Mouse (Mus musculus) liver, embryonic 14.5 days (tissue): Measurements from ENCODE around the gene Ipcef1. TPM values are rescaled to one million over a fixed set of nuclear protein-coding genes. Genes with fewer than 3 reads are reported as not detected.

Experiments used
- ATAC-seq: fragments of 200-750 bp; cut with Nextera tagmentation; 2 replicates; pipeline ENCODE4 v1.8.0; 2017; ENCODE audit warnings: moderate number of reproducible peaks, mild to moderate bottlenecking, moderate library complexity; ENCODE audit not compliant: insufficient read depth
- DNase-seq, 3 experiments: peaks; one replicate each; pipeline ENCODE4 v3.0.0-alpha.2; 2012 to 2013; ENCODE audit warnings: low read depth in 3 of 3, low spot score in 3 of 3
- H3K27ac ChIP-seq: fragments of 300-500 bp; sonication (generic); 2 replicates; pipeline ENCODE4 v1.5.1; 2014; ENCODE audit warnings: moderate library complexity, mild to moderate bottlenecking, control low read depth, inconsistent platforms
- H3K27me3 ChIP-seq: fragments of 300-500 bp; sonication (generic); 2 replicates; pipeline ENCODE4 v1.6.1; 2014; ENCODE audit warnings: mild to moderate bottlenecking, low read length, moderate library complexity; ENCODE audit not compliant: control insufficient read depth, insufficient read depth
- H3K36me3 ChIP-seq: fragments of 300-500 bp; sonication (generic); replicated peaks from 2 replicates; pipeline ENCODE4 v1.6.1; 2014; ENCODE audit warnings: low read depth; ENCODE audit not compliant: control insufficient read depth, insufficient read depth
- H3K4me1 ChIP-seq, 2 experiments: fragments of 200-500 bp in 1 of 2; fragments of 300-500 bp in 1 of 2; sonication (generic) in 1 of 2; replicated peaks; 2 replicates each; pipeline ENCODE4 v1.6.1; 2012 to 2014; ENCODE audit warnings: antibody characterized with exemption in 1 of 2, inconsistent platforms in 1 of 2, low read length in 1 of 2; ENCODE audit not compliant: control insufficient read depth in 2 of 2, insufficient read depth in 2 of 2
- H3K4me2 ChIP-seq: fragments of 300-500 bp; sonication (generic); 2 replicates; pipeline ENCODE4 v1.6.1; 2014; ENCODE audit warnings: low read depth, mild to moderate bottlenecking, control low read depth, moderate library complexity
- H3K4me3 ChIP-seq, 2 experiments: fragments of 200-500 bp in 1 of 2; fragments of 300-500 bp in 1 of 2; sonication (generic) in 1 of 2; 2 replicates each; pipeline ENCODE4 v1.5.1; 2012 to 2014; ENCODE audit warnings: low read depth in 2 of 2, low read length in 2 of 2, mild to moderate bottlenecking in 2 of 2, control low read depth in 1 of 2, inconsistent platforms in 1 of 2, moderate library complexity in 1 of 2; ENCODE audit not compliant: insufficient read depth in 1 of 2
- H3K9ac ChIP-seq: fragments of 300-500 bp; sonication (generic); replicated peaks from 2 replicates; pipeline ENCODE4 v1.6.1; 2014; ENCODE audit warnings: mild to moderate bottlenecking, control low read depth, moderate library complexity
- H3K9me3 ChIP-seq: fragments of 300-500 bp; sonication (generic); 2 replicates; pipeline ENCODE4 v1.6.1; 2016; ENCODE audit warnings: low read length, mixed read lengths; ENCODE audit not compliant: control insufficient read depth
- CTCF ChIP-seq: IDR thresholded peaks from 2 replicates; pipeline ENCODE4 v1.5.1; 2016; ENCODE audit warnings: antibody characterized with exemption, low read depth, control low read depth
- EP300 ChIP-seq: IDR thresholded peaks from 2 replicates; pipeline ENCODE4 v1.6.1; 2016; ENCODE audit warnings: antibody characterized with exemption, low read depth
- WGBS: fragments of 180-500 bp; shearing (Covaris S2); extraction: QIAGEN DNeasy Blood & Tissue Kit; methylation state at CpG from one replicate; pipeline ENCODE4 v1.1.7; 2014; ENCODE audit not compliant: insufficient replicate concordance; 5-methylcytosine and 5-hydroxymethylcytosine counted together
- polyA plus RNA-seq, 2 experiments: library from polyadenylated mRNA; depleted of rRNA in 1 of 2; stranded (reverse) in 1 of 2; unstranded in 1 of 2; fragments of >200 nt; fragmentation: Nextera tagmentation in 1 of 2; extraction: Ambion mirVana in 1 of 2; gene quantifications; 2 replicates each; pipeline versions ENCODE4 v1.2.1 to v1.2.3; 2012 to 2014

Gene Ipcef1
- polyA plus RNA-seq, 2 experiments = 0.50 to 0.71 TPM

GRCm38 (mm10) chr10:6958791-6959190, 93.5 kb downstream of the Ipcef1 start:
- H3K36me3 ChIP-seq = no peaks in the 10 kb centered on the region
- WGBS = 53% methylated on average over 5 of the region's 5 CpGs
- H3K27ac ChIP-seq = no peak overlapping the region
- TF ChIP-seq CTCF (no peak), EP300 (no peak)
- H3K27me3 ChIP-seq = no peaks in the 10 kb centered on the region
- no peak overlapping the region for H3K4me3 ChIP-seq
- H3K4me1 ChIP-seq = no peaks in the 10 kb centered on the region
- H3K4me2 ChIP-seq = no peak overlapping the region
- H3K9ac ChIP-seq = no peak overlapping the region
- H3K9me3 ChIP-seq = no peaks in the 10 kb centered on the region
- no peak for ATAC-seq
- no peak for DNase-seq

- H3K27me3 ChIP-seq = no peaks in the 10 kb centered on the region
- H3K27ac ChIP-seq = no peak overlapping the region
- H3K4me2 ChIP-seq = no peak overlapping the region
- no peak overlapping the region for H3K4me3 ChIP-seq
- no peak overlapping the region for H3K9ac ChIP-seq
- ATAC-seq (no peak), DNase-seq (no peak)
- no peaks in the 10 kb centered on the region for H3K4me1 ChIP-seq
- WGBS = 33% methylated on average over 2 of the region's 2 CpGs
- no peaks in the 10 kb centered on the region for H3K36me3 ChIP-seq
- TF ChIP-seq CTCF (no peak), EP300 (no peak)
- H3K9me3 ChIP-seq = no peaks in the 10 kb centered on the region
Observed at GRCm38 (mm10) chr10:6956357-6956756, 95.9 kb downstream of the Ipcef1 start.

GRCm38 (mm10) chr10:6954533-6954932, 97.7 kb downstream of the Ipcef1 start:
- H3K9me3 ChIP-seq = no peaks in the 10 kb centered on the region
- H3K9ac ChIP-seq = no peak overlapping the region
- no peak overlapping the region for H3K4me2 ChIP-seq
- no peak for DNase-seq
- H3K4me3 ChIP-seq = no peak overlapping the region
- H3K4me1 ChIP-seq = no peaks in the 10 kb centered on the region
- no peak overlapping the region for H3K27ac ChIP-seq
- H3K27me3 ChIP-seq = no peaks in the 10 kb centered on the region
- TF ChIP-seq CTCF = no peak
- no peak for TF ChIP-seq EP300
- ATAC-seq = no peak
- no peaks in the 10 kb centered on the region for H3K36me3 ChIP-seq

GRCm38 (mm10) chr10:6953115-6953514, 99.2 kb downstream of the Ipcef1 start:
- WGBS = 34% methylated on average over 1 of the region's 1 CpGs
- no peak overlapping the region for H3K27ac ChIP-seq
- no peaks in the 10 kb centered on the region for H3K4me1 ChIP-seq
- H3K27me3 ChIP-seq = no peaks in the 10 kb centered on the region
- H3K9ac ChIP-seq = no peak overlapping the region
- no peak for DNase-seq
- no peaks in the 10 kb centered on the region for H3K9me3 ChIP-seq
- H3K4me3 ChIP-seq = no peak overlapping the region
- H3K36me3 ChIP-seq = no peaks in the 10 kb centered on the region
- ATAC-seq = no peak
- no peak for TF ChIP-seq CTCF
- no peak overlapping the region for H3K4me2 ChIP-seq

- no peaks in the 10 kb centered on the region for H3K36me3 ChIP-seq
- DNase-seq (peak in 1 of 3 experiments; percentile 2), ATAC-seq (no peak)
- no peak overlapping the region for H3K9ac ChIP-seq
- H3K4me3 ChIP-seq = no peak overlapping the region
- WGBS = 62% methylated on average over 4 of the region's 4 CpGs
- no peak overlapping the region for H3K27ac ChIP-seq
- H3K4me2 ChIP-seq = no peak overlapping the region
- no peak for TF ChIP-seq CTCF
- no peak for TF ChIP-seq EP300
- H3K9me3 ChIP-seq = no peaks in the 10 kb centered on the region
- no peaks in the 10 kb centered on the region for H3K4me1 ChIP-seq
- no peaks in the 10 kb centered on the region for H3K27me3 ChIP-seq
Observed at GRCm38 (mm10) chr10:6936671-6937425, 115.4 kb downstream of the Ipcef1 start.
